Mouse (Mus musculus) heart, postnatal 25 days (tissue): ENCODE results near the gene Sgk2. TPM values are rescaled to one million over a fixed set of nuclear protein-coding genes. Genes with fewer than 3 reads are reported as not detected.
A peak's percentile ranks its signal among the peaks of the same experiment; 100 is the strongest.

Source experiments
- DNase-seq: peaks from one replicate; pipeline ENCODE4 v3.0.0; 2022; ENCODE audit warnings: low spot score
- intact Hi-C: fragments of 180-260 bp; cut with DNase I; formaldehyde crosslinking; loops from one replicate; pipeline ENCODE4 v1.15.1; 2025
- total RNA-seq, 2 experiments: library from RNA; stranded (reverse); gene quantifications; 2 replicates each; pipeline ENCODE4 v1.2.3; 2021

Sgk2 gene
- total RNA-seq, 2 experiments from 2014 or later = not detected

DNA sequence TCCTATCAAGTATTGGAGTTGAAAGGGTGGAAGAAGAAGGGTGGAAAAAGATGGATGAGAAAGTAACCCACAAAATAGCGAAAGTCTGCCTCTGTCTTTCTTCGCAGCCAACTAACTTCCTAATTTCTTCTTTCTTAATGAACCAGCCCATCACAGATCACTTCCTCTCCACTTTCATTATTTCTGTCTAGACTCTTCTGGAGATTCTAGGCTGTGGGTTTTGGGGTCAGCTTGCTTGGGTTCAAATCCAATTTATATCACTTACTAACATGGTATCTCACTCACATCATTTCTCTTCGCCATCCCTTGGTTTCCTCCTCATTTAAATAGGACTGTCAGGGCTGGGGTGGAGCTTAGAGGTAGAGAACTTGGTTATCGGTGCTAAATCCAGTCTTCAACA is 1.1 kb downstream of the Sgk2 start:
- intact Hi-C loops = no loop called here
- no peak for DNase-seq

DNA sequence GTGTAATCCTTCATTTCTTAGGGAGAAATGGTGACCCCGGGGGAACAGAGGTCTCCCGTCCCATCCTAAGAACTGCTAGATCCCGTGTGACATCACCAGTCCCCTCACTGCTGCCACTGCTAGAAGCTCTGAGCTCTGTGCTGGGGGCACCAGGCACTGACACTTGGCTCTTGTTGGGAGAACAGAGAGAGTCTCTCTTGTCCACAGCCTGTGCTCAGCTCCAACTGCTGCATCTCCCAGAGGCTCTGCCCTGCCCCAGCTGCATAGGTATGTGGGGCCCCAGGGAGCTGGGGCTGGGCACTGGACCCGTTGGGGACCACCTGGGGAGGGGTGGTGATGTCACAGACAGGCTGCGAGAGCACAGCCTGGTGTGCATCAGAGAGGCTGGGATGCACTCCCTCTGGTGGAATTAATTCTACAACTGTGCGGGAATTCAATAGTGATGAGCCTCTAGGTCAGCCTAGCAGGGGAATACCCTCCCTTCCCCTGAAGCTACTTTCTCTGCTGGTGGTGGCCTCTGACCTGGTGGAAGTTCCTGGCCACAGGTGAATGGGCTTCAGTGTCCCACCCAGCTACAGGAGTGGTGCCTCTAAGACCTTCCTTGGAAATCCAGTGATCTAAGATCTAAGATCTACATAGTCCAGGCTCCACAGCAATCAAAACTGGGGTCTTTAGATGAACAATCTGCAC is 4.4 kb downstream of the Sgk2 start:
- DNase-seq = no peak
- intact Hi-C loops = no loop called here

DNA sequence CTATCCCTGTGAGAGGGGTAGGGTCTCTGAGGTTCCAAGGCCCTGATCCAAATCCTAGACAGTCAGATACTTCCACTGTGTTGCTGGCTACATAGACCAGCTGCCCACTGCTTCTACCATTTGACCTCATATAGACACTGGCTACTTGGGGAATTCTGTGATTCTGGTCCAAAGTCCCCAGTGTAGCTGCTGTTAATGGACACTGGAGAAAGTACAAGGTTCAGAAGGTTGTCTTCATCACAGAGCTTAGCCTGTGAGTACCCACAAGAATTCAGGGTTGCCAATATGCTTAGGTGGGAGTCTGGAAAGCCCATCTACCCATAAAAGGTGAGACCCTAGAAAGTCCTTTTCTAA is 4.9 kb downstream of the Sgk2 start:
- intact Hi-C loops = no loop called here

GRCm38 (mm10) chr2:162993881-162994616 is 6.9 kb downstream of the Sgk2 start:
- intact Hi-C loops = no loop called here

More for the DNA sequence above, 4.9 kb downstream of the Sgk2 start:
- no peak for DNase-seq

DNA sequence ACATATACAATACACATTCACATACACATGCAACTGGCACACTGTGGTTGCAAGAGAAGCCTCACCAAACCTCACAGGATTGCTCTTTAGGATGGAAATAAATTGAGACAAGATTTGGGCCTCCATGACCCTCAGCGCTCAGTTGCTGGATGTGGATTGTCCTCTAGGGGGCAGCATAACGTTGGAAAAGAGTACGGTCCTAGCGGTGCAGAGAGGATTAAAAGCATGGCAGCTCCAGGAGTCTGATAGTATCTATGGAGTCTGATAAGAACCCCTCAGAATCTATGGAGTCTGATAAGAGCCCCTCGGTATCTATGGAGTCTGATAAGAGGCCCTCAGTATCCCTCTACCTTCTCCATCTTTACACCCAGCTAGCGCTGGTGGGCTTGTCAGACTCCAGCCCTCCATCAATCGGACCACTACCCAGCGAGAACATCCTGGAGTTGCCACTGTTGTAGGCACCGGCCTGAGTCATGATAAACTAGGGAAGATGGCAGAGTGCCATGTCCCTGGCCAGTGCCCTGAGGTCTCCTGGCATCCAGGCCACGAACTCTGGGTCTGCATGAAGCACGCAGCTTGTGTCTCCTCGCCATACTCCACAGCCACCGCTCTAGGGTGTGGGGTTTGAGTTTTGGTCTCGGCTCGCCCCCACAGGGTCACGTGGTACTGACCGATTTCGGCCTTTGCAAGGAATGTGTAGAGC is 11.5 kb downstream of the Sgk2 start:
- DNase-seq = no peak
- intact Hi-C loops = loop anchor here (1.0 kb wide), 1 partner anchor 30 kb away; no protein-coding TSS in a partner anchor

More at GRCm38 (mm10) chr2:162993881-162994616, 6.9 kb downstream of the Sgk2 start:
- DNase-seq = no peak

GRCm38 (mm10) chr2:162999744-163000143 is 12.6 kb downstream of the Sgk2 start:
- no peak for DNase-seq
- intact Hi-C loops = loop anchor here (1.0 kb wide), 1 partner anchor 31 kb away; no protein-coding TSS in a partner anchor

GRCm38 (mm10) chr2:163001071-163001470 is 13.9 kb downstream of the Sgk2 start:
- intact Hi-C loops = no loop called here
- no peak for DNase-seq

DNA sequence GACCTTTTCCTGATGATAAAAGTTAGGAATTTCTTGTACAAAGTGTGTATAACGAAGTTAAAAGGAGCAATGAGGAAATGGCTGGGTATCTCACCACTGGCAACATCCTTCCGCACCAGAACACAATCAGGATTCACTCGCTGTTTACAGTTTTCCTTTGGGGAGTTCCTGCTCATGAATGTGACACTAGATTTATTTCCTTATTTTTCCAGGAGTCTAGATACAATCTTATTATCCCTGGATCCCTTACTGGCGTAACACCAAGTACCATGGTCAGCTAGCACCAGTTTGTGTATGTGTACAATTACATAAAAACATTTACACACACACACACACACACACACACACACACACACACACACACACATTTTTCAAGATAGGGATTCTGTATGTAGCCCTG is 20.2 kb downstream of the Sgk2 start:
- intact Hi-C loops = no loop called here
- DNase-seq = no peak

DNA sequence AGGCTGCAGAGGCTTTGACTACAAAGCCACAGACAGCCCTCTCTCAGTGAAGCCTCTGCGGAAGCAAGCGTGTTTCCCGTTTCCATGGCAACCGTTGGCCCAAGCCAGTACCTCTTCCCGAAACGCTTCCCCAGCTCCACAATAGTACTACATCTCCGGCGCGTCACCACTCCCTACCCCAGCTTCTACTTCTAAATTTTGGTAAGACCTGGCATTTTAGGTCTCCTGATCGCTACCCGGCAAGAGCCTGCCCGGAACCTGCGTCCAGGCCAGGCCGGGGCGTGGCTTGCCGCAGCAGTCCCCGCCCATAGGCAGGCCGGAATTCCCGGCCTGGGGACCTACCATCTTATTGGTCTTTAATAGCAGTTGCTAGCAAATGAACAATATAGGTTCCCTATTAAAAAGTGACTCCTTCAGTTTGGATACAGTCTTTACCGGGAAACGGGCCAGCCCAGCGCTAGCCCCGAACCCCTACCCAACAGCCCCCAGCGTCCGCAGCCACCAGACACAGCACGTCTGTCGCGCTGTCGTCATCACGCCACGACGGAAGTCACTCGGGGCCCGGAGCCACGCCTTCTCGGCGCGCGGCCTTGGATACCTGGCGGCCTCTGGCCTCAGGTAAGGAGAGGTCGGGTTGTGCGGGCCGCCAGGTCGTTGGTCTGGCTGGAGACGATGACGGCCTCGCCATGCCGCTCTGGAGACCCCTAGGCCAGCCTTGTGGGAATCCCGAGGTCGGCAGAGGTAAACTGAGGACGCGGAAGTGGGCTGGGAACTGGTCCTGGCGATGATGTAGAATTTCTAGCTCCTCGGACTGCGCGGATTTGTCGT is 30.0 kb downstream of the Sgk2 start, which contains the start of gene Ift52:
Gene Ift52 (plus strand): TSS at position 439 of the 828 bp plus-strand sequence.
- intact Hi-C loops = loop anchor here (5.0 kb wide), 1 partner anchor 85 kb away; the partner anchor contains the start of gene Srsf6

DNA sequence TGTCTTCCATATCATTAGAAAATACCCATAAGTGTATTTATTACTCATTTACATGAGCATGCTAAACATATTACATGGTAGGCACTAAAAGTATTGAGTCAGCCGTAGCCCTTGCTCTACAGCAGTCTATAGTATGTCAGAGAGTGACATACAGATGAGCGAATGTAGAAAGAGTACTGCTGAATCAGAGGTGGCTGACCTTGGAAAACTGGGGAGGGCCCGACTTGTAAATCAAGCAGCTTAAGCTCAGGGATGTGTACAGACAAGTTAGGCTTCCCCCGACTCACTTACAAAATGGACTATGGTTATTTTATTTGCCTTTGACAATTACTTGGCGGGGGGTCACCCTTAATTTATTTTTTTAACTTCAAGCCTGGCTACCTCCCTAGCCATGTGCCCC is 44.2 kb downstream of the Sgk2 start:
- no peak for DNase-seq
- intact Hi-C loops = no loop called here

More for the DNA sequence above, 30.0 kb downstream of the Sgk2 start, which contains the start of gene Ift52:
- DNase-seq = peak; percentile 74

DNA sequence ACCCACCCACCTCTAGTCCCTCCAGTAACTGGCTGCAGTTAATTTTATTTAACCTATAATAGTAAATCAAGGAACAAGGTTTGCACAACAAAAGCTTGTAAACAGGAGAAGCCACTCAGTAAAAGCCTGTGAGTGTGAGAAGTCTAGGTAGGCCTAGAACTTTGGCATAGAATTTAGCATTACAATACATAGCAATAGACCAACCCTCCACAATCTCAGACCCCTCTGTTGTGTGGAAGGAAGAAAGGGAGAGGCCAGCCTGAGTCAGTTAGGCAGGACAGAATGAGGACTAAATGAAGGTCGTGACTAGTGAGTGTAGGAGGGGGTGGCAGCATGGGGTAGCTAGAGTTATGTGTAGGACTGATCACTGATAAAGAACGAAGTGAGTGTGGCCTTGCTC is 44.6 kb downstream of the Sgk2 start:
- intact Hi-C loops = no loop called here
- DNase-seq = no peak

DNA sequence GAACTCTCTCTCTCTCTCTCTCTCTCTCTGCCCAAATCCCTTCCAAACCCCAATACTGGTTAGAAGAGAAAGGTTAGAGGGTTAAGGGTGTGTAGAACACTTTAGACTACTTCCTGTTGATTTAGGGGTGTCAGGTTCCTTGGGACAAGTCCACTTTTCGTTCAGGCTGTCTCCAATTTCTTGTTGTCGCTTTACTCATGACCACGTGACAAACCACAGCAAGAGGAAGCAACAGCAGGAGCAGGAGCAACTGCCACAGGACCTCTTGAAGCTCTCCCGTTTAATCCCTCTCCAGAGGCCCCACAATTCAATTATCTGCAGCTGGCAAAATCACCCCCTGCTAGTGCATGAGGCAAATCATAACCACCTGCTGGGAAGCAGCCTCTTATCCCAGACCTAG is 45.5 kb downstream of the Sgk2 start:
- no peak for DNase-seq
- intact Hi-C loops = no loop called here

GRCm38 (mm10) chr2:163039940-163040339 is 52.8 kb downstream of the Sgk2 start:
- no peak for DNase-seq
- intact Hi-C loops = no loop called here

DNA sequence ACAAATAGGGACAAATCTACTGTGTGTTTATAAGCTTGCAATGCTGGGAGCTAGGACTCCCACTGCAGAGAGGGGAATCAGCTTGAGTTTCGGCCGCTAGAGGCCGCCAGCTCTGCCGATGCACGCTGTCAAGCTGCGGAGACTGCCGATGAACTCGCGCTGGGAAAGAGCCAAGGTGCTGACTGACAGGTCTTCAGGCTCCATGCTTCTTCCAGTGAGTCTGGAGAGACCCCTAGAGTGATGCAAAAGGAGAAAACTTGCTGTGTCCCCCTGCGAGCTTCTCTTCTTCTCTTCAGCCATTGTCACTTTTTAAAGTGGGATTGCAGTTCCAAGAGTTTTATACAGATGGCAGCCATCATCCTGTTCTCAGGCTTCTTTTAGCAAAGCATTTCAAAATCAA is 61.0 kb downstream of the Sgk2 start:
- intact Hi-C loops = loop anchor here (5.0 kb wide), 2 partner anchors 284 to 354 kb away; no protein-coding TSS in a partner anchor

DNA sequence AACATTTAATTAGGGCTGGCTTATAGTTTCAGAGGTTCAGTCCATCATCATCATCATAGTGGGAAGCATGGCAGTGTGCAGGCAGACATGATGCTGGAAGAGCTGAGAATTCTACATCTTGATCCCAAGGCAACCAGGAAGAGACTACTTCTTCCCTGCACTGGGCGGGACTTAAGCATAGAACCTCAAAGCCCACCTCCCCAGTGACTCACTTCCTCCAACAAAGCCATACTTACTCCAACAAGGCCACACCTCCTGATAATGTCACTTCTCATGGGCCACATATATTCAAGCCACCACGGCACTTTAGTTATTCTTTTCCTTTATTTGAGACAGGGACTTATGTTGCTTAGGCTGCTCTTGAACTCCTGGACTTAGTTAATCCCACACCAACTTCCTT is 62.0 kb downstream of the Sgk2 start:
- DNase-seq = no peak
- intact Hi-C loops = loop anchor here (5.0 kb wide), 2 partner anchors 283 to 353 kb away; no protein-coding TSS in a partner anchor

More for the DNA sequence above, 61.0 kb downstream of the Sgk2 start:
- peak; percentile 5 for DNase-seq

DNA sequence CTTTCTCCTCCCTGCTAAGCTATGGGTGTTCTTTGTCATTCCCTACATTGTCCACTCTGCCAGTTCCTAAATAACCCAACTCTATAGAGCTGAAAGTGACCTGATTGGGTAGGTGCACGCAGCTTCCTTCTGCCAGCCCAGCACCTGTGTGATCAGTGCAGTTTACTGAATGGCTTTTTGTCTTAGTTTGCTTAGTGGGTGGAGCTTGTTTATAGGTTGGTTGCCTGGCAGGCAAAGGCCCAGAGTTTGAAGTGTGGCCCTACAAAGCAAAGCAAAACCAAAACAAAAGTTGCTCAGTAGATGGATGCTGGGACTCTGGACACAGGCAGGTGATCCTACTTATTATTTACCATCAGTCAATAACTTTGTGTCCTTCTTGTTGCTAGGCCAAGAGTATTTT is 64.6 kb downstream of the Sgk2 start:
- DNase-seq = no peak
- intact Hi-C loops = no loop called here

DNA sequence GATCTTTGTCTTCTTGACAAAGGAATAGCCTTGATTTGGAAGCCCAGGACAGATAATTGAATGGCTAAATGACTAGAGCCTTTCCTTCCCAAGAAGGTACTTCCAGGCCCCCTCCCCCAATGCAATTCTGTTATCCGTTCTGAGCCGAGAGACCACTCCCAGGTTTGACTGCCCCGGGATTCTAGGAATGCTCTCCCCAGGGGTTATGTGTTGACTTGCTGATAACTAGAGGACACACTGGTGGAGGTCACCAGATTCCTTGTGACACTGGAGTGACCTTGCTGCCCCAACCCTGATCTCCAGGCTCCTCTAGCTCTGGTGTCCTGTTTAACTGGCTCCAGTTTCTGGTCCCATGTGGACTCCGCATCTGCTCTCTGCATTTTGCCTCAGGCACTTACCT is 65.0 kb downstream of the Sgk2 start:
- intact Hi-C loops = no loop called here
- no peak for DNase-seq

- no peak for DNase-seq
- intact Hi-C loops = no loop called here
Measured at GRCm38 (mm10) chr2:163052826-163053225, 65.7 kb downstream of the Sgk2 start.

GRCm38 (mm10) chr2:163054335-163054840 is 67.3 kb downstream of the Sgk2 start, which contains the start of gene Mybl2:
TSS of gene Mybl2 (plus strand) at chr2:163054687.
- DNase-seq = peak; percentile 86
- intact Hi-C loops = no loop called here
